Mouse (Mus musculus): Measurements from ENCODE around the gene Adamts5. TPM values are rescaled to one million over a fixed set of nuclear protein-coding genes. Genes with fewer than 3 reads are reported as not detected.

The Adamts5 gene
- polyA plus RNA-seq, 1 experiment from 2014 or later = 0.37 TPM

GRCm38 (mm10) chr16:85887289-85888051, 14.2 kb downstream of the Adamts5 start:
- no peaks in the 10 kb centered on the region for H3K27me3 ChIP-seq (ENCODE audit: poor library complexity, severe bottlenecking)
- H3K4me1 ChIP-seq = peaks cover 6% of the 10 kb centered on the region; the same call in 1 of the 2 replicates
- H3K36me3 ChIP-seq (replicated peaks) = no peaks in the 10 kb centered on the region
- no peak overlapping the region for H3K27ac ChIP-seq
- no peak overlapping the region for H3K4me3 ChIP-seq
- H3K9me3 ChIP-seq = no peaks in the 10 kb centered on the region
- WGBS = 74% methylated on average over 13 of the region's 13 CpGs
- DNase-seq (ENCODE audit: extremely low spot score, low spot score) = no peak

GRCm38 (mm10) chr16:85879075-85879474, 22.6 kb downstream of the Adamts5 start:
- Histone ChIP-seq H3K4me3 (no peak overlapping the region), H3K27me3 (ENCODE audit: poor library complexity, severe bottlenecking) (no peaks in the 10 kb centered on the region), H3K9me3 (no peaks in the 10 kb centered on the region), H3K27ac (no peak overlapping the region), H3K4me1 (no peaks in the 10 kb centered on the region), H3K36me3 (replicated peaks) (no peaks in the 10 kb centered on the region)
- WGBS = 91% methylated on average over 7 of the region's 7 CpGs
- DNase-seq (ENCODE audit: extremely low spot score, low spot score) = no peak

- WGBS = 87% methylated on average over 3 of the region's 3 CpGs
- no peaks in the 10 kb centered on the region for H3K9me3 ChIP-seq
- no peak for DNase-seq (ENCODE audit: extremely low spot score, low spot score)
- H3K27me3 ChIP-seq (ENCODE audit: poor library complexity, severe bottlenecking) = no peaks in the 10 kb centered on the region
- no peak overlapping the region for H3K4me3 ChIP-seq
- no peak overlapping the region for H3K27ac ChIP-seq
- no peaks in the 10 kb centered on the region for H3K36me3 ChIP-seq (replicated peaks)
- H3K4me1 ChIP-seq = no peaks in the 10 kb centered on the region
Observed at GRCm38 (mm10) chr16:85874141-85874540, 27.5 kb downstream of the Adamts5 start.

GRCm38 (mm10) chr16:85871971-85872370, 29.7 kb downstream of the Adamts5 start:
- no peak for DNase-seq (ENCODE audit: extremely low spot score, low spot score)
- no peak overlapping the region for H3K27ac ChIP-seq
- H3K9me3 ChIP-seq = no peaks in the 10 kb centered on the region
- H3K27me3 ChIP-seq (ENCODE audit: poor library complexity, severe bottlenecking) = no peaks in the 10 kb centered on the region
- H3K4me1 ChIP-seq = no peaks in the 10 kb centered on the region
- H3K4me3 ChIP-seq = no peak overlapping the region
- H3K36me3 ChIP-seq (replicated peaks) = no peaks in the 10 kb centered on the region
- WGBS = 87% methylated on average over 2 of the region's 2 CpGs

- Histone ChIP-seq H3K9me3 (no peaks in the 10 kb centered on the region), H3K4me1 (no peaks in the 10 kb centered on the region), H3K4me3 (no peak overlapping the region), H3K27ac (no peak overlapping the region), H3K36me3 (replicated peaks) (no peaks in the 10 kb centered on the region), H3K27me3 (ENCODE audit: poor library complexity, severe bottlenecking) (no peaks in the 10 kb centered on the region)
- no peak for DNase-seq (ENCODE audit: extremely low spot score, low spot score)
Observed at GRCm38 (mm10) chr16:85871248-85871647, 30.4 kb downstream of the Adamts5 start.

- Histone ChIP-seq H3K4me3 (no peak overlapping the region), H3K36me3 (replicated peaks) (no peaks in the 10 kb centered on the region), H3K4me1 (no peaks in the 10 kb centered on the region), H3K27ac (no peak overlapping the region), H3K27me3 (ENCODE audit: poor library complexity, severe bottlenecking) (no peaks in the 10 kb centered on the region), H3K9me3 (no peaks in the 10 kb centered on the region)
- no peak for DNase-seq (ENCODE audit: extremely low spot score, low spot score)
- WGBS = 96% methylated on average over 4 of the region's 4 CpGs
Observed at GRCm38 (mm10) chr16:85864691-85865389, 36.8 kb downstream of the Adamts5 start.

- Histone ChIP-seq H3K4me3 (no peak overlapping the region), H3K9me3 (no peaks in the 10 kb centered on the region)
- WGBS = 91% methylated on average over 5 of the region's 5 CpGs
Observed at GRCm38 (mm10) chr16:85854505-85854904, 47.1 kb downstream of the Adamts5 start.

GRCm38 (mm10) chr16:85827066-85827465, 74.6 kb downstream of the Adamts5 start:
- Histone ChIP-seq H3K4me3 (no peak overlapping the region), H3K27me3 (ENCODE audit: poor library complexity, severe bottlenecking) (no peaks in the 10 kb centered on the region)

More at GRCm38 (mm10) chr16:85854505-85854904, 47.1 kb downstream of the Adamts5 start:
- Histone ChIP-seq H3K36me3 (replicated peaks) (no peaks in the 10 kb centered on the region), H3K4me1 (no peaks in the 10 kb centered on the region), H3K27me3 (ENCODE audit: poor library complexity, severe bottlenecking) (no peaks in the 10 kb centered on the region), H3K27ac (no peak overlapping the region)
- DNase-seq (ENCODE audit: extremely low spot score, low spot score) = no peak

GRCm38 (mm10) chr16:85822330-85822916, 79.2 kb downstream of the Adamts5 start:
- H3K27me3 ChIP-seq (ENCODE audit: poor library complexity, severe bottlenecking) = no peaks in the 10 kb centered on the region
- no peak for DNase-seq (ENCODE audit: extremely low spot score, low spot score)
- H3K4me1 ChIP-seq = no peaks in the 10 kb centered on the region
- 86% methylated on average over 5 of the region's 5 CpGs for WGBS
- no peak overlapping the region for H3K27ac ChIP-seq
- no peak overlapping the region for H3K4me3 ChIP-seq
- no peaks in the 10 kb centered on the region for H3K36me3 ChIP-seq (replicated peaks)
- no peaks in the 10 kb centered on the region for H3K9me3 ChIP-seq

More at GRCm38 (mm10) chr16:85827066-85827465, 74.6 kb downstream of the Adamts5 start:
- H3K27ac ChIP-seq = no peak overlapping the region
- no peaks in the 10 kb centered on the region for H3K4me1 ChIP-seq
- no peak for DNase-seq (ENCODE audit: extremely low spot score, low spot score)
- 86% methylated on average over 3 of the region's 3 CpGs for WGBS
- no peaks in the 10 kb centered on the region for H3K36me3 ChIP-seq (replicated peaks)
- no peaks in the 10 kb centered on the region for H3K9me3 ChIP-seq

- no peaks in the 10 kb centered on the region for H3K4me1 ChIP-seq
- H3K9me3 ChIP-seq = no peaks in the 10 kb centered on the region
- DNase-seq (ENCODE audit: extremely low spot score, low spot score) = no peak
- no peak overlapping the region for H3K27ac ChIP-seq
- H3K27me3 ChIP-seq (ENCODE audit: poor library complexity, severe bottlenecking) = no peaks in the 10 kb centered on the region
- H3K36me3 ChIP-seq (replicated peaks) = no peaks in the 10 kb centered on the region
- H3K4me3 ChIP-seq = no peak overlapping the region
- 71% methylated on average over 5 of the region's 5 CpGs for WGBS
Observed at GRCm38 (mm10) chr16:85819808-85820458, 81.7 kb downstream of the Adamts5 start.

- Histone ChIP-seq H3K27ac (no peak overlapping the region), H3K4me3 (no peak overlapping the region)
- no peak for DNase-seq (ENCODE audit: extremely low spot score, low spot score)
Observed at GRCm38 (mm10) chr16:85814116-85814515, 87.5 kb downstream of the Adamts5 start.

GRCm38 (mm10) chr16:85807626-85808025, 94.0 kb downstream of the Adamts5 start:
- Histone ChIP-seq H3K4me3 (no peak overlapping the region), H3K9me3 (no peaks in the 10 kb centered on the region), H3K36me3 (replicated peaks) (no peaks in the 10 kb centered on the region), H3K27ac (no peak overlapping the region), H3K27me3 (ENCODE audit: poor library complexity, severe bottlenecking) (no peaks in the 10 kb centered on the region), H3K4me1 (peaks cover 25% of the 10 kb centered on the region)
- DNase-seq (ENCODE audit: extremely low spot score, low spot score) = peak; percentile 29
- whole genome bisulfite sequencing = 12% methylated on average over 2 of the region's 2 CpGs

More at GRCm38 (mm10) chr16:85814116-85814515, 87.5 kb downstream of the Adamts5 start:
- Histone ChIP-seq H3K9me3 (no peaks in the 10 kb centered on the region), H3K36me3 (replicated peaks) (no peaks in the 10 kb centered on the region), H3K27me3 (ENCODE audit: poor library complexity, severe bottlenecking) (no peaks in the 10 kb centered on the region), H3K4me1 (no peaks in the 10 kb centered on the region)
- WGBS = 89% methylated on average over 2 of the region's 2 CpGs
